Mouse (Mus musculus): ENCODE measurements around the gene Atr. TPM values are rescaled to one million over a fixed set of nuclear protein-coding genes. Genes with fewer than 3 reads are reported as not detected.

Gene Atr
- polyA plus RNA-seq, 1 experiment from 2014 or later = 12.1 TPM

GRCm38 (mm10) chr9:95979896-95980295 lies 122.5 kb downstream of the Atr start:
- WGBS = 83% methylated on average over 6 of the region's 6 CpGs
- peaks cover 62% of the 10 kb centered on the region for H3K36me3 ChIP-seq

GRCm38 (mm10) chr9:95992255-95992654 lies 134.9 kb downstream of the Atr start:
- no peak for ATAC-seq (ENCODE audit: low FRiP score)
- Histone ChIP-seq H3K4me3 (replicated peaks) (no peak overlapping the region), H3K36me3 (peaks cover 51% of the 10 kb centered on the region), H3K9me3 (replicated peaks) (no peaks in the 10 kb centered on the region), H3K4me2 (no peak overlapping the region), H3K9ac (replicated peaks) (no peak overlapping the region), H3K4me1 (no peaks in the 10 kb centered on the region), H3K27ac (replicated peaks) (no peak overlapping the region), H3K27me3 (replicated peaks) (no peaks in the 10 kb centered on the region)
- WGBS = 99% methylated on average over 2 of the region's 2 CpGs

More at GRCm38 (mm10) chr9:95979896-95980295, 122.5 kb downstream of the Atr start:
- no peak overlapping the region for H3K9ac ChIP-seq (replicated peaks)
- H3K4me1 ChIP-seq = no peaks in the 10 kb centered on the region
- H3K4me2 ChIP-seq = no peak overlapping the region
- no peaks in the 10 kb centered on the region for H3K27me3 ChIP-seq (replicated peaks)
- H3K4me3 ChIP-seq (replicated peaks) = no peak overlapping the region
- H3K9me3 ChIP-seq (replicated peaks) = no peaks in the 10 kb centered on the region
- H3K27ac ChIP-seq (replicated peaks) = no peak overlapping the region
- ATAC-seq (ENCODE audit: low FRiP score) = no peak

Other genes with a start within 250 kb of the Atr start
- 3.3 and 5.5 TPM in 2 replicates for gene Pcolce2, start 220.0 kb upstream of the Atr start, polyA plus RNA-seq (2015; fragmentation: Nextera tagmentation; extraction: Ambion mirVana)
- gene Trpc1, start 107.2 kb upstream of the Atr start, polyA plus RNA-seq (2015; fragmentation: Nextera tagmentation; extraction: Ambion mirVana) = 7.6 and 9.6 TPM in 2 replicates
- gene Pls1, start 12.3 kb upstream of the Atr start, polyA plus RNA-seq (2015; fragmentation: Nextera tagmentation; extraction: Ambion mirVana) = 2.6 and 9.0 TPM in 2 replicates
- gene Xrn1, start 97.2 kb downstream of the Atr start, polyA plus RNA-seq (2015; fragmentation: Nextera tagmentation; extraction: Ambion mirVana) = 16.4 and 16.8 TPM in 2 replicates